ENCODE assay signal across 12 mouse cellular contexts in genomic region chr6:52244471-52245039, GRCm38 (mm10). TPM values are rescaled to one million over a fixed set of nuclear protein-coding genes. Genes with fewer than 3 reads are reported as not detected.
DNase-seq lines count a peak whose midpoint lies in the region; ATAC-seq lines count a peak whose summit lies in the region.
"Had no signal": no experiment of that assay in that cellular context is flagged by ENCODE, and none has a peak within 500 bp of the region (broad histone marks: within the 10 kb centered on the region; RNA-seq: fewer than 3 reads in every experiment).

No protein-coding gene starts in this region.

- ATAC-seq in heart, embryonic 14.5 days (ENCODE audit: insufficient number of reproducible peaks, insufficient read depth, low FRiP score, low read depth), result no peak
- ATAC-seq in limb, embryonic 11.5 days (ENCODE audit: insufficient number of reproducible peaks, low FRiP score, low TSS enrichment, low read depth), result no peak
- ATAC-seq: midbrain, embryonic 15.5 days had no signal

- peaks cover 3 to 6% of the 10 kb centered on the region in 2 experiments; a peak in 2 of 4 replicates for H3K4me1 ChIP-seq in heart, embryonic 14.5 days (ENCODE audit: control insufficient read depth in 2 of 2, insufficient read depth in 2 of 2, low read length in 2 of 2)
- H3K4me1 ChIP-seq in limb, embryonic 11.5 days (ENCODE audit: control insufficient read depth, insufficient read depth, low read length), result peaks cover 17% of the 10 kb centered on the region
- H3K4me1 ChIP-seq in forebrain, embryonic 10.5 days, result peaks cover 19% of the 10 kb centered on the region

- no peaks in the 10 kb centered on the region for H3K9me3 ChIP-seq in heart, embryonic 14.5 days (ENCODE audit: control insufficient read depth, low read length)
- no peaks in the 10 kb centered on the region for H3K9me3 ChIP-seq in limb, embryonic 11.5 days (ENCODE audit: control insufficient read depth, low read length)
- H3K9me3 ChIP-seq in forebrain, embryonic 10.5 days, result no peaks in the 10 kb centered on the region
- H3K9me3 ChIP-seq: hindbrain, embryonic 12.5 days; midbrain, embryonic 15.5 days had no signal

- peak overlapping the region; percentile 33; the same call in 1 of the 2 replicates for H3K4me2 ChIP-seq in heart, embryonic 14.5 days (ENCODE audit: low read length)
- H3K4me2 ChIP-seq in limb, embryonic 11.5 days (ENCODE audit: low read depth, severe bottlenecking), result peak overlapping the region; percentile 83
- H3K4me2 ChIP-seq: hindbrain, embryonic 12.5 days; midbrain, embryonic 15.5 days had no signal

- WGBS in heart, embryonic 14.5 days, result 2% methylated on average over 23 of the region's 23 CpGs
- under 1% methylated on average over 23 of the region's 23 CpGs for WGBS in limb, embryonic 11.5 days
- 1% methylated on average over 23 of the region's 23 CpGs for WGBS in forebrain, embryonic 10.5 days

- H3K36me3 ChIP-seq in heart, embryonic 14.5 days (ENCODE audit: control insufficient read depth, insufficient read depth, low read length), result no peaks in the 10 kb centered on the region
- no peaks in the 10 kb centered on the region for H3K36me3 ChIP-seq in limb, embryonic 11.5 days (ENCODE audit: control insufficient read depth, insufficient read depth, low read length)
- H3K36me3 ChIP-seq in forebrain, embryonic 10.5 days (replicated peaks), result no peaks in the 10 kb centered on the region
- H3K36me3 ChIP-seq: hindbrain, embryonic 12.5 days; midbrain, embryonic 15.5 days had no signal

- H3K27me3 ChIP-seq in heart, embryonic 14.5 days (ENCODE audit: control insufficient read depth, insufficient read depth, low read length), result peaks cover 100% of the 10 kb centered on the region
- H3K27me3 ChIP-seq in limb, embryonic 11.5 days (ENCODE audit: control insufficient read depth, insufficient read depth, low read length), result no peaks in the 10 kb centered on the region
- H3K27me3 ChIP-seq in forebrain, embryonic 10.5 days (ENCODE audit: poor library complexity, severe bottlenecking), result peaks cover 100% of the 10 kb centered on the region

- intact Hi-C loops in heart, postnatal 14 days (cut with DNase I), result no loop called here

- H3K9ac ChIP-seq in heart, embryonic 14.5 days (ENCODE audit: low read length), result no peak overlapping the region
- peak overlapping the region; percentile 100 for H3K9ac ChIP-seq in limb, embryonic 11.5 days (ENCODE audit: low read length)
- H3K9ac ChIP-seq: hindbrain, embryonic 12.5 days; midbrain, embryonic 15.5 days had no signal

- no peak overlapping the region for H3K27ac ChIP-seq in heart, embryonic 14.5 days (replicated peaks in 1 of 2; ENCODE audit: control insufficient read depth in 1 of 2, insufficient read depth in 1 of 2, low read depth in 2 of 2, low read length in 2 of 2)
- peak overlapping the region; percentile 99 for H3K27ac ChIP-seq in limb, embryonic 11.5 days (replicated peaks; ENCODE audit: low read depth, low read length)
- H3K27ac ChIP-seq in forebrain, embryonic 10.5 days, result no peak overlapping the region
- H3K27ac ChIP-seq: hindbrain, embryonic 12.5 days; midbrain, embryonic 15.5 days had no signal

- no peak for DNase-seq in heart, postnatal 14 days
- DNase-seq in testis, postnatal 10 days (ENCODE audit: low spot score), result peak; percentile 28
- no peak for DNase-seq in testis, postnatal 14 days (ENCODE audit: low spot score)
- peak; percentile 72 for DNase-seq in limb, embryonic 11.5 days (ENCODE audit: low spot score)
- DNase-seq in adrenal gland, postnatal 14 days, result no peak
- DNase-seq in adrenal gland, postnatal 36 days, result no peak
- DNase-seq in forebrain, embryonic 10.5 days (ENCODE audit: extremely low spot score, low spot score), result no peak
- DNase-seq: thymus, adult 18-20 months had no signal

- H3K4me3 ChIP-seq in heart, embryonic 14.5 days (ENCODE audit: control insufficient read depth in 1 of 2, insufficient read depth in 1 of 2, low read depth in 1 of 2, low read length in 2 of 2), result peak overlapping the region in 1 of 2 experiments; percentile 15; a peak in 1 of 4 replicates
- H3K4me3 ChIP-seq in limb, embryonic 11.5 days (ENCODE audit: low read depth, low read length), result peak overlapping the region; percentile 99
- H3K4me3 ChIP-seq in forebrain, embryonic 10.5 days, result no peak overlapping the region
- H3K4me3 ChIP-seq: hindbrain, embryonic 12.5 days; midbrain, embryonic 15.5 days had no signal

RNA-seq across cellular contexts. Expression of gene Hoxa11, which starts 1.1 kb away (rescaled TPM):
- not detected in 2 replicates for polyA plus RNA-seq in heart, embryonic 14.5 days (2014; fragmentation: Nextera tagmentation; extraction: Ambion mirVana)
- total RNA-seq in heart, postnatal 14 days (2021), result not detected
- 66.3 and 78.0 TPM in 2 replicates for polyA plus RNA-seq in limb, embryonic 11.5 days (2014; fragmentation: Nextera tagmentation; extraction: Ambion mirVana)
- total RNA-seq in adrenal gland, postnatal 14 days (2021), result not detected in 2 replicates
- total RNA-seq in adrenal gland, postnatal 36 days (2021), result not detected
- not detected in 2 replicates for polyA plus RNA-seq in forebrain, embryonic 10.5 days (2016; fragmentation: Nextera tagmentation; extraction: Ambion mirVana)
- polyA plus RNA-seq: hindbrain, embryonic 12.5 days had no signal

RNA-seq across cellular contexts. Expression of gene Hoxa10, which starts 3.9 kb away (rescaled TPM):
- polyA plus RNA-seq in heart, embryonic 14.5 days (2014; fragmentation: Nextera tagmentation; extraction: Ambion mirVana), result 0.11 and 0.12 TPM in 2 replicates
- total RNA-seq in heart, postnatal 14 days (2021), result not detected
- polyA plus RNA-seq in limb, embryonic 11.5 days (2014; fragmentation: Nextera tagmentation; extraction: Ambion mirVana), result 274 and 278 TPM in 2 replicates
- total RNA-seq in adrenal gland, postnatal 14 days (2021), result 0.15 and 0.68 TPM in 2 replicates
- total RNA-seq in adrenal gland, postnatal 36 days (2021), result under 1 TPM; 0.20 to 0.30 TPM
- not detected in 2 replicates for polyA plus RNA-seq in forebrain, embryonic 10.5 days (2016; fragmentation: Nextera tagmentation; extraction: Ambion mirVana)
- polyA plus RNA-seq: frontal cortex, adult 2 months; hindbrain, embryonic 12.5 days had no signal

RNA-seq across cellular contexts. Expression of gene Hoxa9, which starts 13.7 kb away (rescaled TPM):
- 0.11 and 0.26 TPM in 2 replicates for polyA plus RNA-seq in heart, embryonic 14.5 days (2014; fragmentation: Nextera tagmentation; extraction: Ambion mirVana)
- total RNA-seq in heart, postnatal 14 days (2021), result not detected
- polyA plus RNA-seq in limb, embryonic 11.5 days (2014; fragmentation: Nextera tagmentation; extraction: Ambion mirVana), result 86.7 and 90.5 TPM in 2 replicates
- 1.8 and 3.5 TPM in 2 replicates for total RNA-seq in adrenal gland, postnatal 14 days (2021)
- 1 to 10 TPM in 1 of 2 experiments, under 1 TPM in 1; 0.56 to 1.3 TPM for total RNA-seq in adrenal gland, postnatal 36 days (2021)
- not detected in 2 replicates for polyA plus RNA-seq in forebrain, embryonic 10.5 days (2016; fragmentation: Nextera tagmentation; extraction: Ambion mirVana)
- polyA plus RNA-seq: frontal cortex, adult 2 months; midbrain, embryonic 15.5 days had no signal

RNA-seq across cellular contexts. Expression of gene Hoxa13, which starts 16.1 kb away (rescaled TPM):
- polyA plus RNA-seq in heart, embryonic 14.5 days (2014; fragmentation: Nextera tagmentation; extraction: Ambion mirVana), result not detected in 2 replicates
- not detected for total RNA-seq in heart, postnatal 14 days (2021)
- 25.1 and 29.7 TPM in 2 replicates for polyA plus RNA-seq in limb, embryonic 11.5 days (2014; fragmentation: Nextera tagmentation; extraction: Ambion mirVana)
- not detected in 2 replicates for total RNA-seq in adrenal gland, postnatal 14 days (2021)
- not detected for total RNA-seq in adrenal gland, postnatal 36 days (2021)
- polyA plus RNA-seq in forebrain, embryonic 10.5 days (2016; fragmentation: Nextera tagmentation; extraction: Ambion mirVana), result not detected in 2 replicates
- polyA plus RNA-seq: frontal cortex, adult 2 months; hindbrain, embryonic 12.5 days; midbrain, embryonic 15.5 days had no signal

RNA-seq across cellular contexts. Expression of gene Hoxa7, which starts 22.9 kb away (rescaled TPM):
- polyA plus RNA-seq in heart, embryonic 14.5 days (2014; fragmentation: Nextera tagmentation; extraction: Ambion mirVana), result 0.12 and 0.28 TPM in 2 replicates
- total RNA-seq in heart, postnatal 14 days (2021), result under 1 TPM; 0.17 to 0.29 TPM
- polyA plus RNA-seq in limb, embryonic 11.5 days (2014; fragmentation: Nextera tagmentation; extraction: Ambion mirVana), result 14.7 and 16.2 TPM in 2 replicates
- 20.9 and 22.2 TPM in 2 replicates for total RNA-seq in adrenal gland, postnatal 14 days (2021)
- 10 to 100 TPM; 19.1 to 20.1 TPM for total RNA-seq in adrenal gland, postnatal 36 days (2021)
- not detected in 2 replicates for polyA plus RNA-seq in forebrain, embryonic 10.5 days (2016; fragmentation: Nextera tagmentation; extraction: Ambion mirVana)
- polyA plus RNA-seq: frontal cortex, adult 2 months; midbrain, embryonic 15.5 days had no signal

Comparison
In these comparisons a context has a peak if more than half of its experiments do, and no peak if none do; other contexts are left out.
1. DNase-seq: peak in testis, postnatal 10 days (single experiment) and limb, embryonic 11.5 days (single experiment); none in heart, postnatal 14 days (0 of 2), testis, postnatal 14 days (single experiment), adrenal gland, postnatal 14 days (single experiment), adrenal gland, postnatal 36 days (0 of 2) and forebrain, embryonic 10.5 days (single experiment).